Mouse (Mus musculus): Measurements from ENCODE around the gene Colec11. TPM values are rescaled to one million over a fixed set of nuclear protein-coding genes. Genes with fewer than 3 reads are reported as not detected.
A peak's percentile ranks its signal among the peaks of the same experiment; 100 is the strongest.

The Colec11 gene
- not detected in 2 replicates for polyA plus RNA-seq (2012; ENCODE audit: insufficient read depth, insufficient read length, low replicate concordance, missing spikeins)

- Histone ChIP-seq H3K27ac (ENCODE audit: insufficient read depth, low read depth, low read length) (no peak within 1 kb of the TSS), H3K4me1 (ENCODE audit: control insufficient read depth, insufficient read depth, low read length) (no peaks in the 10 kb centered on the region), H3K4me3 (ENCODE audit: insufficient read depth, low read depth, low read length) (no peak within 1 kb of the TSS)
- 55% methylated on average over 5 of the region's 5 CpGs for WGBS
- TF ChIP-seq POLR2A (IDR thresholded peaks at IDR 0.05; ENCODE audit: insufficient read depth, low read depth, low read length) (no peak), CTCF (IDR thresholded peaks at IDR 0.05; ENCODE audit: insufficient read depth, low read depth, low read length) (no peak)
Observed at GRCm38 (mm10) chr12:28623195-28623594, at the start of gene Colec11. Colec11 (minus strand) TSS chr12:28623377.

DNA sequence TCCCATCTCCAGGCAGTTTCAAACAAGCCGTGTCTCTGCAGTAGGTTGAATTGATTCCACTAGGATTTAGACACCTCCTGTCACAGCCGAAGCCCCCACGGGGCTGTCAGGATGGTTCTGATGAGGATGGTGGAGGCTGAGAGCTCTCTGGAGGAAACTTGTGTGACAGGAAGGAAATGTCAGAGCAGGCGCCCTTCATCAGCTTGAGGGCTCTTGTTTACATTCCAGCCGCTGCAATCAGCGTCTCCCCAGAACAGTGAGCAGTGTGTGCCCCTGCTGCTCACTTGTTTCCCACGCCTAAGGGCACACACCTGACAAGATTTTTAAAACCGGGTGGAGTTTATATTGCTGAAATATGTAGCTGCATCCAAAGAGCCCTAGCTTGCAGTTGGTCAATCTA lies 44.1 kb upstream of the Colec11 start:
- TF ChIP-seq CTCF (IDR thresholded peaks at IDR 0.05; ENCODE audit: insufficient read depth, low read depth, low read length) = no peak
- TF ChIP-seq POLR2A (IDR thresholded peaks at IDR 0.05; ENCODE audit: insufficient read depth, low read depth, low read length) = no peak

DNA sequence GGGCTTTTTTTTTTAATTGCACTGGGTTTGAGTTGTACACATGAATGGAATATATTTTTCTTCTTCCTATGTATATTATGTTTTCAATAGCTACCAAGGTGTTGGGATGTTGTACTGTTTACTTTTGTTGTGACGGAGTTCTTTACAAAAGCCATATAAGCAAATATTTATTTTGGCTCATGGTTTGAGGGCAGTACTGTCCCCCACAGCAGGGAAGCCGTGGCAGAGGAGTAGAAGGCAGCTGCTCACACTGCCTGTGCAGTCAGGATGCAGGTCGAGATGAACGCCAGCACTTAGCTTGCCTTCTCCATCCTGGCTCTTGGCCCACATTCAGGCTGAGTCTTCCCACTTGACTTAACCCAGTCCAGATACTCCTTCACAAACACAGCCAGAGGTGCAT lies 43.6 kb upstream of the Colec11 start:
- TF ChIP-seq POLR2A (IDR thresholded peaks at IDR 0.05; ENCODE audit: insufficient read depth, low read depth, low read length) (no peak), CTCF (IDR thresholded peaks at IDR 0.05; ENCODE audit: insufficient read depth, low read depth, low read length) (no peak)
- no peak overlapping the region for H3K4me3 ChIP-seq (ENCODE audit: insufficient read depth, low read depth, low read length)
- H3K4me1 ChIP-seq (ENCODE audit: control insufficient read depth, insufficient read depth, low read length) = no peaks in the 10 kb centered on the region
- H3K27ac ChIP-seq (ENCODE audit: insufficient read depth, low read depth, low read length) = no peak overlapping the region
- 68% methylated on average over 4 of the region's 4 CpGs for WGBS

More for the DNA sequence above, 44.1 kb upstream of the Colec11 start:
- H3K27ac ChIP-seq (ENCODE audit: insufficient read depth, low read depth, low read length) = no peak overlapping the region
- 61% methylated on average over 8 of the region's 8 CpGs for WGBS
- no peaks in the 10 kb centered on the region for H3K4me1 ChIP-seq (ENCODE audit: control insufficient read depth, insufficient read depth, low read length)
- H3K4me3 ChIP-seq (ENCODE audit: insufficient read depth, low read depth, low read length) = no peak overlapping the region

GRCm38 (mm10) chr12:28662628-28663027 lies 39.5 kb upstream of the Colec11 start:
- Histone ChIP-seq H3K4me3 (ENCODE audit: insufficient read depth, low read depth, low read length) (no peak overlapping the region), H3K4me1 (ENCODE audit: control insufficient read depth, insufficient read depth, low read length) (no peaks in the 10 kb centered on the region), H3K27ac (ENCODE audit: insufficient read depth, low read depth, low read length) (no peak overlapping the region)
- TF ChIP-seq CTCF (IDR thresholded peaks at IDR 0.05; ENCODE audit: insufficient read depth, low read depth, low read length) (no peak), POLR2A (IDR thresholded peaks at IDR 0.05; ENCODE audit: insufficient read depth, low read depth, low read length) (no peak)
- 83% methylated on average over 4 of the region's 4 CpGs for WGBS

DNA sequence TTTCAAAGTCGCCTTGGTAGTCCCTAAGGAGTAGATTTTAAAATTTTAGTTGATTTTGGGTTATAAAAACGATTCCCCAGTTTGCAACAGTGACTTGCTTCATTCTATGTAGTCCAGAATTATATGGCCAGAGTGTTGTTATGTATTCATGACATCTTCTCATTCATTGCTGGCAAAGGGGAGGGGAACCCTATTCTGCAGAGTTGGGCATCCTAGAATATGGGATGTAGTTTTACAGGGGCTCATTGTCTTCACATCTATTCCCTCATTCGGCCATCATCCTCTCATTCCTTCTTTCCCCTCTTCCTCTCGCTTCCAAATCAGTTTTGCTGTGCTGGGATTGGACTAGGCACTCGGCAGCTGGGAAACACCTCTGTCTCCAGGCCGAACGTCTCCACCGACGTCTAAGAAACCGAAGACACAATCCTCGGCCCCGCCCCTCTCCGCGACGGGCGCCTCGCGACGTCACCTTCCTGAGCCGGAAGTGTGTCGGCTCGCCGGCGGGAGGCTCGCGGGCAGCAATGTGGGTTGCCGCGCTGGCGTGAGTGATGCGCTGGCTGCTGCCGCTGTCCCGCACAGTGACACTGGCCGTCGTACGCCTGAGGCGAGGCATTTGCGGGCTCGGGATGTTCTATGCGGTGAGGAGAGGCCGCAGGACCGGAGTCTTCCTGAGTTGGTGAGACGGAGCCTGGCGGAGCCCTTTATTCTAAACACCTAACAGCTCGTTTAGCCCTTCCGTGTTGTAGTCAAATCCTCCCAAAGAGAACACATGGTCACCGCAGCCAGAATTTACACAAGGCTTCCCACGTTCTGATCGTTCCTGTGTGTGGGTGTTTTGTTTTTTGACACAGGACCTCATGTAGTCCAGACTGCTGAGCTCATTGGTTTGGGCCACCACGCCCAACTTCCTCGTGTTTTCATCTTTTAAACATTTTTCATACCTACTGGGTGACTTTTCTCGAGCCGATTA lies 26.2 kb upstream of the Colec11 start, which contains the start of gene Rnaseh1:
Gene Rnaseh1, plus strand, starts transcription at position 462 of the 970 bp plus-strand sequence.
- Histone ChIP-seq H3K4me3 (ENCODE audit: insufficient read depth, low read depth, low read length) (peak within 1 kb of the TSS; percentile 76), H3K27ac (ENCODE audit: insufficient read depth, low read depth, low read length) (peak within 1 kb of the TSS; percentile 53; the same call in 1 of the 2 replicates), H3K4me1 (ENCODE audit: control insufficient read depth, insufficient read depth, low read length) (peaks cover 3% of the 10 kb centered on the region; the same call in 1 of the 2 replicates)
- TF ChIP-seq CTCF (IDR thresholded peaks at IDR 0.05; ENCODE audit: insufficient read depth, low read depth, low read length) = no peak
- peak; percentile 82 for TF ChIP-seq POLR2A (IDR thresholded peaks at IDR 0.05; ENCODE audit: insufficient read depth, low read depth, low read length)
- 2% methylated on average over 52 of the region's 52 CpGs for WGBS

- 73% methylated on average over 2 of the region's 2 CpGs for WGBS
- H3K27ac ChIP-seq (ENCODE audit: insufficient read depth, low read depth, low read length) = no peak overlapping the region
- H3K4me3 ChIP-seq (ENCODE audit: insufficient read depth, low read depth, low read length) = no peak overlapping the region
- TF ChIP-seq POLR2A (IDR thresholded peaks at IDR 0.05; ENCODE audit: insufficient read depth, low read depth, low read length) = no peak
- H3K4me1 ChIP-seq (ENCODE audit: control insufficient read depth, insufficient read depth, low read length) = peaks cover 9% of the 10 kb centered on the region
Observed at GRCm38 (mm10) chr12:28638778-28639177, 15.6 kb upstream of the Colec11 start.

DNA sequence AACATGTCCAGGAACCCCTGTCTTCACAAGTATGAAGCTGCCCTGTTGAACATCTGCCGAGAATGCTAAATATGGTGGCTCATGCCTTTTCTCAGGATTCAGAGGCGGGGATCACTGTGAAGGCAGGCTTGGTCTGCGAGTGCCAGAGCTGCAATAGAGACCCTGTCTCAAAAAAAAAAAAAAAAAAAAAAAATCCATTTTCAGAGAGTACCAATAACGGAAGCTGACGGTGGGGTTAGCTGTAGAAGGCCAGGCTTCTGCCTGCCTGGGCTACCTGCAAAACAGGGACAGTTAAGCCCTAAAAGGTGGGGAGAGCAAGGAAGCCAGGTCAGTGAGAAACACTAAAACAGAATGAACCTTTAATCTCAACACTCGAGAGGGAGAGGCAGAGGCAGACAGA lies 13.4 kb upstream of the Colec11 start:
- TF ChIP-seq CTCF (IDR thresholded peaks at IDR 0.05; ENCODE audit: insufficient read depth, low read depth, low read length) = no peak
- TF ChIP-seq POLR2A (IDR thresholded peaks at IDR 0.05; ENCODE audit: insufficient read depth, low read depth, low read length) = no peak
- Histone ChIP-seq H3K4me3 (ENCODE audit: insufficient read depth, low read depth, low read length) (no peak overlapping the region), H3K4me1 (ENCODE audit: control insufficient read depth, insufficient read depth, low read length) (peaks cover 10% of the 10 kb centered on the region), H3K27ac (ENCODE audit: insufficient read depth, low read depth, low read length) (no peak overlapping the region)
- 93% methylated on average over 6 of the region's 6 CpGs for WGBS

- Histone ChIP-seq H3K27ac (ENCODE audit: insufficient read depth, low read depth, low read length) (peak within 1 kb of the TSS; percentile 49), H3K4me3 (ENCODE audit: insufficient read depth, low read depth, low read length) (peak within 1 kb of the TSS; percentile 89), H3K4me1 (ENCODE audit: control insufficient read depth, insufficient read depth, low read length) (peaks cover 10% of the 10 kb centered on the region)
- TF ChIP-seq POLR2A (IDR thresholded peaks at IDR 0.05; ENCODE audit: insufficient read depth, low read depth, low read length) = peak; percentile 81
- TF ChIP-seq CTCF (IDR thresholded peaks at IDR 0.05; ENCODE audit: insufficient read depth, low read depth, low read length) = no peak
- WGBS = 5% methylated on average over 69 of the region's 69 CpGs
Observed at GRCm38 (mm10) chr12:28635535-28636476, 12.6 kb upstream of the Colec11 start, which contains the start of gene Rps7. Rps7 (minus strand) TSS chr12:28635953.
